Mouse (Mus musculus): Measurements from ENCODE around the gene Tmem182. TPM values are rescaled to one million over a fixed set of nuclear protein-coding genes. Genes with fewer than 3 reads are reported as not detected.

The Tmem182 gene
- total and polyA plus RNA-seq, 3 experiments = 0.11 TPM; not detected in 2

DNA sequence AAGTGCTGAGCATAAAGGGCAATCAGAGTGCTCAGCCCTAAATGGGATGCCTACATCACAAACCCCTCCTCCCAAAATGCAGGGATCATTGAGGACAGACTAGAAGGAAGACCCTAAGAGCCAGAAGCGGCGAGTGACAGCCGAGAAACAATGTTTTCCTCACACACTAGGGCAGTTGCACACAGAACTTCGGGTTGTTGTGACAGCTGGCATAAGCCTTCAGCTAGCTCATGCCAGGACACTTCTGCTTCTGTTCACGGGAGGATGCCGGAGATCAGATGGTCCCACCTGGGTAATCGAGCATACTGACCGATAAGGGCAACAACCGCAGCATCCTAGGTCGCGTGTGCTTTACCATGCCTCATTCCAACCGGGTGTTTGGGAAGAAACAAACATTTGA is 1.3 kb upstream of the Tmem182 start:
- no peaks in the 10 kb centered on the region for H3K9me3 ChIP-seq (replicated peaks)
- ATAC-seq (ENCODE audit: extremely low read depth, insufficient number of reproducible peaks, low FRiP score, poor library complexity, severe bottlenecking) (no peak), DNase-seq (ENCODE audit: low spot score) (no peak)
- no peaks in the 10 kb centered on the region for H3K36me3 ChIP-seq (replicated peaks)
- H3K4me3 ChIP-seq (ENCODE audit: low read depth, low read length) = no peak overlapping the region
- no peaks in the 10 kb centered on the region for H3K4me1 ChIP-seq (ENCODE audit: insufficient read depth, low read depth, low read length)
- H3K27me3 ChIP-seq (ENCODE audit: insufficient read depth, low read length) = 0 out of 2 replicates have a peak, but pooled peaks cover 2% of the 10 kb centered on the region
- no peak for TF ChIP-seq GATA2 (IDR thresholded peaks at IDR 0.05; ENCODE audit: borderline replicate concordance, low read depth, low read length)
- no peak for TF ChIP-seq CTCF (IDR thresholded peaks at IDR 0.05; ENCODE audit: low read depth, low read length)
- TF ChIP-seq POLR2AphosphoS5 (IDR thresholded peaks at IDR 0.05; ENCODE audit: insufficient replicate concordance, low read depth, low read length) = no peak
- no peak for TF ChIP-seq TAL1 (conservative IDR thresholded peaks at IDR 0.05; ENCODE audit: low read depth, low read length)
- TF ChIP-seq GATA1 (IDR thresholded peaks at IDR 0.05; ENCODE audit: borderline replicate concordance, low read length) = no peak

DNA sequence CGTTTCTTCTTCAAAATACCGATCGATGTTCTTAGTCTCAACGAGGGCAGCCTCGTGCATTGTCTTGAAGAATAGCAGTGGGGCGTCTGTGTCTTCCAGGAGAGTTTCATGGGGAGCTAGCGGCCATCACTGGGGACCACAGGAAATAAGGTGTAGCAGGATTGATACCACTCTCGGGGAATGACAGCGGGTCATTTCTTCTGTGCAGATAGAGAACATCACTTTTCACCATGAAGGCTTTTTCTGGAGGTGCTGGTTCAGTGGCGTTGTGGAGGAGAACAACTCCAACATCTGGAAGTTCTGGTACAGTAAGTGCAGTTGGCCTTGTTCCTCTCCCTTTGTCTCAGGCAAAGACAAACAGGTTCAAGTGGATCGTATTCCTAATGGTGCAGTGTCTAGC is 490 bp downstream of the Tmem182 start:
- H3K4me3 ChIP-seq (ENCODE audit: low read depth, low read length) = no peak overlapping the region
- no peaks in the 10 kb centered on the region for H3K4me1 ChIP-seq (ENCODE audit: insufficient read depth, low read depth, low read length)
- ATAC-seq (ENCODE audit: extremely low read depth, insufficient number of reproducible peaks, low FRiP score, poor library complexity, severe bottlenecking) (no peak), DNase-seq (ENCODE audit: low spot score) (no peak)
- TF ChIP-seq GATA1 (IDR thresholded peaks at IDR 0.05; ENCODE audit: borderline replicate concordance, low read length) (no peak), POLR2AphosphoS5 (IDR thresholded peaks at IDR 0.05; ENCODE audit: insufficient replicate concordance, low read depth, low read length) (no peak), CTCF (IDR thresholded peaks at IDR 0.05; ENCODE audit: low read depth, low read length) (no peak), GATA2 (IDR thresholded peaks at IDR 0.05; ENCODE audit: borderline replicate concordance, low read depth, low read length) (no peak), TAL1 (conservative IDR thresholded peaks at IDR 0.05; ENCODE audit: low read depth, low read length) (no peak)
- 0 out of 2 replicates have a peak, but pooled peaks cover 2% of the 10 kb centered on the region for H3K27me3 ChIP-seq (ENCODE audit: insufficient read depth, low read length)
- H3K36me3 ChIP-seq (replicated peaks) = no peaks in the 10 kb centered on the region
- no peaks in the 10 kb centered on the region for H3K9me3 ChIP-seq (replicated peaks)

DNA sequence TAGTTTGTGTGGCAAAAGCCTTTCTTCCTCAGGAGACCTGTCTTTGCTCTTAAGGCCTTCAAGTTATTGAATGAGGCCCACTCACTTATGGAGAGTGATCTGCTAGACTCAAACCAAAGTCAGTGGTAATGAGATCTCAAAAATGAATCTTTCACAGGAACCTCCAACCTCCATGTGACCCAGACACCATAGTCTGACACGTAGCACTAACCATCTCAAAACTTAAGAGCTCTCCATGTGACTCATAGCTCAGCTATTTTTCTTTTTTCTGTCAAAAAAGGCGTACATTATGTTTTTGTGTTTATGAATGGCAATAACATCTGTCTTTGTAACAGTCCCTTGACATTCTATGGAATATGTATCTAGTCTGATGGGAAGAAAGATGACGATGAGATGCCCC is 3.2 kb downstream of the Tmem182 start:
- Histone ChIP-seq H3K27me3 (ENCODE audit: insufficient read depth, low read length) (0 out of 2 replicates have a peak, but pooled peaks cover 2% of the 10 kb centered on the region), H3K4me3 (ENCODE audit: low read depth, low read length) (no peak overlapping the region), H3K9me3 (replicated peaks) (no peaks in the 10 kb centered on the region), H3K4me1 (ENCODE audit: insufficient read depth, low read depth, low read length) (no peaks in the 10 kb centered on the region), H3K36me3 (replicated peaks) (no peaks in the 10 kb centered on the region)
- ATAC-seq (ENCODE audit: extremely low read depth, insufficient number of reproducible peaks, low FRiP score, poor library complexity, severe bottlenecking) = no peak
- no peak for DNase-seq (ENCODE audit: low spot score)
- TF ChIP-seq GATA1 (IDR thresholded peaks at IDR 0.05; ENCODE audit: borderline replicate concordance, low read length) (no peak), POLR2AphosphoS5 (IDR thresholded peaks at IDR 0.05; ENCODE audit: insufficient replicate concordance, low read depth, low read length) (no peak), CTCF (IDR thresholded peaks at IDR 0.05; ENCODE audit: low read depth, low read length) (no peak), GATA2 (IDR thresholded peaks at IDR 0.05; ENCODE audit: borderline replicate concordance, low read depth, low read length) (no peak), TAL1 (conservative IDR thresholded peaks at IDR 0.05; ENCODE audit: low read depth, low read length) (no peak)

DNA sequence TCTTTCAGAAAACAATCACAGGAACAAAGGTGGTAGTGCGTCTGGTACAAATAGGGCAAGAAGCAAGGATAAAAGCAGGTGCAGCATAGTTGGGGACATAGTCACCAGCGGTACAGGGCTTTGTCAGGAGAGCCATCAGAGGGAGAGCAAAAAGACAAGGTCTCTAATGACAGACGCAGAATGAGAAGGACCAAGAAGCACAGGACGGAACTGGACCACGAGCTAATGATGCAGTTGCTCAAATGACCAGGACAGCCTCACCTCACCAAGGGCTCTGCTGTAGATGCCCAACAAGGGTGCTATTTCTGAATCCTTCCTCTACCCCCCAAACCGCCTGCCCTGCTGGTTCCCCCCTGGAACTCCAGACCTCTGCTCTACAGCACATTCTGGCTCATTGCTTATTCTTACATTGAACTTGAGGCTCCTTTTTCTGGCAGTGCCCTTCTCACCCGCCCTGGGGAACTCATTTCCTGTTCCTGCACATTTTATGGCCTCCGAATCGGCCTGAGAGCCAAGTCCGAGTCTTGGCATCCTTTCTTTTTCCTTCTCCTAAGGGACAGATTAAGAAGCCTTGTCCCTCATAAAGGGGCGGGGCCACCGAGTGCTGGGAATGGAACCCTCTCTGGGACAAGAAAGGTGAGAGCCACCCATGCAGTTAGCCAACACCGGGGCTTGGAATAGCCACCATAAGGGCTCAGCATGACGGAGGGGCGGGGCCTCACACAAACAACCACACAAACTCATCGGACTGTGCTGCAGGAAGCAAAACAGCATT is 9.9 kb downstream of the Tmem182 start:
- TF ChIP-seq POLR2AphosphoS5 (IDR thresholded peaks at IDR 0.05; ENCODE audit: insufficient replicate concordance, low read depth, low read length) = no peak
- no peak for TF ChIP-seq CTCF (IDR thresholded peaks at IDR 0.05; ENCODE audit: low read depth, low read length)
- no peak for TF ChIP-seq GATA1 (IDR thresholded peaks at IDR 0.05; ENCODE audit: borderline replicate concordance, low read length)
- no peak for TF ChIP-seq GATA2 (IDR thresholded peaks at IDR 0.05; ENCODE audit: borderline replicate concordance, low read depth, low read length)
- no peak for TF ChIP-seq TAL1 (conservative IDR thresholded peaks at IDR 0.05; ENCODE audit: low read depth, low read length)
- H3K4me3 ChIP-seq (ENCODE audit: low read depth, low read length) = no peak overlapping the region
- no peaks in the 10 kb centered on the region for H3K4me1 ChIP-seq (ENCODE audit: insufficient read depth, low read depth, low read length)
- ATAC-seq (ENCODE audit: extremely low read depth, insufficient number of reproducible peaks, low FRiP score, poor library complexity, severe bottlenecking) (no peak), DNase-seq (ENCODE audit: low spot score) (no peak)
- no peaks in the 10 kb centered on the region for H3K27me3 ChIP-seq (ENCODE audit: insufficient read depth, low read length)
- H3K9me3 ChIP-seq (replicated peaks) = no peaks in the 10 kb centered on the region
- H3K36me3 ChIP-seq (replicated peaks) = no peaks in the 10 kb centered on the region

DNA sequence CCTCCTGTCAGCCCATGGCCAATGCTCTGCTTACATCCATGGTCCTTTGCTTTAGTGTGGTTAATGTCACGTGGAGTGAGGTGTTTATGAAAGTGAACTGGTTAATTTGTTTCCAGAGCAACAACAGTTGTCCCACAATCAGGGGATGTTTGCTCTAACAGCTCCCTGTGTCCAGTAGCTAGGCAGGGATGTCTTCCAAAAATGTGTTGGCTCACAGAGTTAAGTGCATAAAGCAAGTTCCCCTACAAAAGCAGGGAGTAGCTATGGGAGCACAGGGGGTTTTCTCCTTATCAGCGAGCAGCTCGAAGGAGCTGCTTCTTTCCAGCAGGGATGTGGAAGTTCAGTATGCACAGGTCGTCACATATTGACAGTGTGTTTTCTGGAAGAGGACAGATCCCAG is 19.1 kb downstream of the Tmem182 start:
- no peaks in the 10 kb centered on the region for H3K36me3 ChIP-seq (replicated peaks)
- no peaks in the 10 kb centered on the region for H3K27me3 ChIP-seq (ENCODE audit: insufficient read depth, low read length)
- H3K4me3 ChIP-seq (ENCODE audit: low read depth, low read length) = no peak overlapping the region
- TF ChIP-seq GATA2 (IDR thresholded peaks at IDR 0.05; ENCODE audit: borderline replicate concordance, low read depth, low read length) = no peak
- H3K9me3 ChIP-seq (replicated peaks) = no peaks in the 10 kb centered on the region
- no peak for DNase-seq (ENCODE audit: low spot score)
- no peak for ATAC-seq (ENCODE audit: extremely low read depth, insufficient number of reproducible peaks, low FRiP score, poor library complexity, severe bottlenecking)
- H3K4me1 ChIP-seq (ENCODE audit: insufficient read depth, low read depth, low read length) = no peaks in the 10 kb centered on the region

DNA sequence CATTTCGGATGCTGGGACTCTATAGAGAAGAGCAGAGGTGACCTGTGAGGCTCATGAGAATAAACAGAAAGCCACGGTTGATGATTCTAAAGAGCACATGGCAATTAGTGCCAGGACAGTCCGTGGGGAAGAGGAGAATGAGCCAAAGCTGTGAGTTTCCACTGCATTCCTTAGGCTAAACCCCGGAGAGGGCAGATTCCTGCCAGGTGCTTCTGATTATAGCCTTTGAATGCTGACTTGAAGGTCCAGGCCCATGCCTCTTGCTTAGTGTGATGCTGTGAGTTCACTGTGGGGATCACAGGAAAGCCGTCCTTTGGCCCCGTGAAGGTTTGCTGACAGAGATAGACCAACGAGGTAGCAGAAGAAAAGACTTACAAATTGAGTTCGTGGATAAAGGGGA is 19.5 kb downstream of the Tmem182 start:
- no peak for ATAC-seq (ENCODE audit: extremely low read depth, insufficient number of reproducible peaks, low FRiP score, poor library complexity, severe bottlenecking)
- no peak for DNase-seq (ENCODE audit: low spot score)
- no peak overlapping the region for H3K4me3 ChIP-seq (ENCODE audit: low read depth, low read length)
- H3K9me3 ChIP-seq (replicated peaks) = no peaks in the 10 kb centered on the region
- TF ChIP-seq CTCF (IDR thresholded peaks at IDR 0.05; ENCODE audit: low read depth, low read length) (no peak), GATA2 (IDR thresholded peaks at IDR 0.05; ENCODE audit: borderline replicate concordance, low read depth, low read length) (no peak), TAL1 (conservative IDR thresholded peaks at IDR 0.05; ENCODE audit: low read depth, low read length) (no peak), GATA1 (IDR thresholded peaks at IDR 0.05; ENCODE audit: borderline replicate concordance, low read length) (no peak), POLR2AphosphoS5 (IDR thresholded peaks at IDR 0.05; ENCODE audit: insufficient replicate concordance, low read depth, low read length) (no peak)
- H3K27me3 ChIP-seq (ENCODE audit: insufficient read depth, low read length) = no peaks in the 10 kb centered on the region
- no peaks in the 10 kb centered on the region for H3K4me1 ChIP-seq (ENCODE audit: insufficient read depth, low read depth, low read length)
- no peaks in the 10 kb centered on the region for H3K36me3 ChIP-seq (replicated peaks)
